ENCODE assay signal across 18 mouse cellular contexts in genomic region chr7:46399676-46400075, GRCm38 (mm10). TPM values are rescaled to one million over a fixed set of nuclear protein-coding genes. Genes with fewer than 3 reads are reported as not detected.
DNase-seq lines count a peak whose midpoint lies in the region; ATAC-seq lines count a peak whose summit lies in the region.
"Had no signal": no experiment of that assay in that cellular context is flagged by ENCODE, and none has a peak within 500 bp of the region (broad histone marks: within the 10 kb centered on the region; RNA-seq: fewer than 3 reads in every experiment).

No protein-coding gene starts in this region.

- ATAC-seq in neural tube, embryonic 12.5 days (ENCODE audit: low FRiP score, low read depth), result no peak
- no peak for ATAC-seq in midbrain, embryonic 14.5 days (ENCODE audit: low FRiP score, low TSS enrichment)
- ATAC-seq in inflammation-experienced regulatory T-cells, adult 6 months, result no peak
- ATAC-seq: intestine, postnatal 0 days; Patski had no signal

- H3K4me2 ChIP-seq in neural tube, embryonic 12.5 days (replicated peaks), result peak overlapping the region; percentile 77
- H3K4me2 ChIP-seq in midbrain, embryonic 14.5 days (ENCODE audit: low read length), result peak overlapping the region; percentile 75
- H3K4me2 ChIP-seq: stomach, embryonic 15.5 days had no signal

- H3K4me3 ChIP-seq in neural tube, embryonic 12.5 days, result 0 out of 2 replicates have a peak overlapping the region, but pooled peaks have one; percentile 0
- H3K4me3 ChIP-seq in midbrain, embryonic 14.5 days (replicated peaks; ENCODE audit: low read depth, low read length), result peak overlapping the region; percentile 91
- H3K4me3 ChIP-seq: heart, adult 2 months; stomach, embryonic 15.5 days had no signal

- no peaks in the 10 kb centered on the region for H3K36me3 ChIP-seq in neural tube, embryonic 12.5 days
- H3K36me3 ChIP-seq in midbrain, embryonic 14.5 days (ENCODE audit: control insufficient read depth, insufficient read depth, low read length), result no peaks in the 10 kb centered on the region
- H3K36me3 ChIP-seq: stomach, embryonic 15.5 days had no signal

- H3K9me3 ChIP-seq in neural tube, embryonic 12.5 days, result no peaks in the 10 kb centered on the region
- no peaks in the 10 kb centered on the region for H3K9me3 ChIP-seq in midbrain, embryonic 14.5 days (ENCODE audit: control insufficient read depth, low read length)
- H3K9me3 ChIP-seq: stomach, embryonic 15.5 days had no signal

- no peak overlapping the region for H3K27ac ChIP-seq in neural tube, embryonic 12.5 days
- no peak overlapping the region for H3K27ac ChIP-seq in midbrain, embryonic 14.5 days (replicated peaks; ENCODE audit: low read depth, low read length)
- H3K27ac ChIP-seq: heart, adult 2 months; stomach, embryonic 15.5 days had no signal

- H3K27me3 ChIP-seq in neural tube, embryonic 12.5 days (replicated peaks), result peaks cover 55% of the 10 kb centered on the region
- H3K27me3 ChIP-seq in midbrain, embryonic 14.5 days (ENCODE audit: control insufficient read depth, insufficient read depth, low read length), result peaks cover 26% of the 10 kb centered on the region

- intact Hi-C loops in heart, postnatal 36 days (cut with DNase I), result loop anchor here (10.0 kb wide), 1 partner anchor 135 kb away; no protein-coding TSS in a partner anchor

- 100% methylated on average over 1 of the region's 1 CpGs for WGBS in neural tube, embryonic 12.5 days
- WGBS in midbrain, embryonic 14.5 days, result 93% methylated on average over 1 of the region's 1 CpGs

- H3K9ac ChIP-seq in neural tube, embryonic 12.5 days, result no peak overlapping the region
- no peak overlapping the region for H3K9ac ChIP-seq in midbrain, embryonic 14.5 days (replicated peaks; ENCODE audit: low read length)
- H3K9ac ChIP-seq: stomach, embryonic 15.5 days had no signal

- peak; percentile 48 to 59 for DNase-seq in cerebellum, adult 18-20 months
- no peak for DNase-seq in cerebellum, postnatal 4 days (ENCODE audit: low spot score in 2 of 2)
- no peak for DNase-seq in neural tube, embryonic 10.5 days (ENCODE audit: extremely low spot score, low spot score)
- no peak for DNase-seq in midbrain, embryonic 14.5 days
- DNase-seq in heart, postnatal 36 days, result no peak
- DNase-seq in embryo, embryonic 11 days, result no peak
- DNase-seq: heart, adult 2 months; heart, postnatal 10 days; kidney, postnatal 4 days; lung, adult 18-20 months; lung, postnatal 4 days; right cerebral cortex, postnatal 4 days; thymus, postnatal 14 days had no signal

- peaks cover 44% of the 10 kb centered on the region for H3K4me1 ChIP-seq in neural tube, embryonic 12.5 days
- peaks cover 43% of the 10 kb centered on the region for H3K4me1 ChIP-seq in midbrain, embryonic 14.5 days (ENCODE audit: control insufficient read depth, insufficient read depth, low read length)

RNA-seq across cellular contexts. Expression of gene Kcnc1, which starts 3.4 kb away (rescaled TPM):
- polyA plus RNA-seq in neural tube, embryonic 12.5 days (2016; fragmentation: Nextera tagmentation; extraction: Ambion mirVana), result 7.3 and 9.7 TPM in 2 replicates
- polyA plus RNA-seq in midbrain, embryonic 14.5 days (2014; fragmentation: Nextera tagmentation; extraction: Ambion mirVana), result 13.9 and 15.4 TPM in 2 replicates
- total RNA-seq in heart, postnatal 36 days (2021), result under 1 TPM; 0.14 to 0.17 TPM
- under 1 TPM in 1 of 3 experiments, not detected in 2; 0.16 TPM for polyA plus RNA-seq in inflammation-experienced regulatory T-cells, adult 6 months (2017; shearing (Covaris generic))

RNA-seq across cellular contexts. Expression of gene Myod1, which starts 23.4 kb away (rescaled TPM):
- polyA plus RNA-seq in neural tube, embryonic 12.5 days (2016; fragmentation: Nextera tagmentation; extraction: Ambion mirVana), result 10.8 and 13.5 TPM in 2 replicates
- not detected in 2 replicates for polyA plus RNA-seq in midbrain, embryonic 14.5 days (2014; fragmentation: Nextera tagmentation; extraction: Ambion mirVana)
- total RNA-seq in heart, postnatal 36 days (2021), result not detected
- not detected for polyA plus RNA-seq in inflammation-experienced regulatory T-cells, adult 6 months (2017; shearing (Covaris generic))
- total RNA-seq: heart, adult 2 months; heart, postnatal 10 days had no signal
- polyA plus RNA-seq: heart, adult 2 months; intestine, postnatal 0 days; Patski had no signal

Comparison
In these comparisons a context has a peak if more than half of its experiments do, and no peak if none do; other contexts are left out.
1. DNase-seq: peak in cerebellum, adult 18-20 months (2 of 2); none in cerebellum, postnatal 4 days (0 of 2), neural tube, embryonic 10.5 days (single experiment), midbrain, embryonic 14.5 days (single experiment), heart, postnatal 36 days (0 of 2) and embryo, embryonic 11 days (single experiment).
2. RNA of gene Myod1, which starts 23.4 kb away (polyA plus RNA-seq): 10.8 to 13.5 TPM in neural tube, embryonic 12.5 days; not detected in midbrain, embryonic 14.5 days and not detected in inflammation-experienced regulatory T-cells, adult 6 months; every median in the first group is over 10 times any median in the second.